Mouse (Mus musculus): ENCODE results near the gene Dnajc5.

Dnajc5 gene

GRCm38 (mm10) chr2:181498644-181499043 lies 21.6 kb upstream of the Dnajc5 start:
- in situ Hi-C loops (cut with MboI, MseI): loop anchor here (25.0 kb wide), 2 partner anchors 111 to 1061 kb away; partner anchors contain the start of gene Lime1

GRCm38 (mm10) chr2:181509191-181509590 lies 11.1 kb upstream of the Dnajc5 start:
- in situ Hi-C loops (cut with MboI, MseI): no loop called here

GRCm38 (mm10) chr2:181511231-181511630 lies 9.1 kb upstream of the Dnajc5 start:
- in situ Hi-C loops (cut with MboI, MseI): no loop called here

GRCm38 (mm10) chr2:181519201-181519600 lies 1.1 kb upstream of the Dnajc5 start:
- in situ Hi-C loops (cut with MboI, MseI): no loop called here

- in situ Hi-C loops (cut with MboI, MseI): no loop called here
Observed at GRCm38 (mm10) chr2:181520936-181521227, 597 bp downstream of the Dnajc5 start.

- in situ Hi-C loops (cut with MboI, MseI): no loop called here
Observed at GRCm38 (mm10) chr2:181521491-181521890, 1.2 kb downstream of the Dnajc5 start.

GRCm38 (mm10) chr2:181522811-181523210 lies 2.5 kb downstream of the Dnajc5 start:
- in situ Hi-C loops (cut with MboI, MseI): no loop called here

- in situ Hi-C loops (cut with MboI, MseI): no loop called here
Observed at GRCm38 (mm10) chr2:181525526-181525925, 5.2 kb downstream of the Dnajc5 start.

GRCm38 (mm10) chr2:181529076-181529475 lies 8.8 kb downstream of the Dnajc5 start:
- in situ Hi-C loops (cut with MboI, MseI): no loop called here

- in situ Hi-C loops (cut with MboI, MseI): no loop called here
Observed at GRCm38 (mm10) chr2:181532589-181532988, 12.3 kb downstream of the Dnajc5 start.

- in situ Hi-C loops (cut with MboI, MseI): no loop called here
Observed at GRCm38 (mm10) chr2:181536410-181536809, 16.1 kb downstream of the Dnajc5 start.

GRCm38 (mm10) chr2:181537444-181538047 lies 17.3 kb downstream of the Dnajc5 start:
- in situ Hi-C loops (cut with MboI, MseI): no loop called here

GRCm38 (mm10) chr2:181541761-181542380 lies 21.6 kb downstream of the Dnajc5 start:
- in situ Hi-C loops (cut with MboI, MseI): no loop called here

GRCm38 (mm10) chr2:181546142-181546541 lies 25.9 kb downstream of the Dnajc5 start:
- in situ Hi-C loops (cut with MboI, MseI): no loop called here

GRCm38 (mm10) chr2:181548227-181548626 lies 27.9 kb downstream of the Dnajc5 start:
- in situ Hi-C loops (cut with MboI, MseI): no loop called here

- in situ Hi-C loops (cut with MboI, MseI): no loop called here
Observed at GRCm38 (mm10) chr2:181548682-181549081, 28.4 kb downstream of the Dnajc5 start.

GRCm38 (mm10) chr2:181550233-181550632 lies 29.9 kb downstream of the Dnajc5 start:
- in situ Hi-C loops (cut with MboI, MseI): no loop called here

GRCm38 (mm10) chr2:181553772-181554171 lies 33.5 kb downstream of the Dnajc5 start:
- in situ Hi-C loops (cut with MboI, MseI): no loop called here

GRCm38 (mm10) chr2:181567338-181567737 lies 47.1 kb downstream of the Dnajc5 start:
- in situ Hi-C loops (cut with MboI, MseI): no loop called here

GRCm38 (mm10) chr2:181568272-181569008 lies 48.2 kb downstream of the Dnajc5 start:
- in situ Hi-C loops (cut with MboI, MseI): no loop called here

GRCm38 (mm10) chr2:181569856-181570255 lies 49.6 kb downstream of the Dnajc5 start:
- in situ Hi-C loops (cut with MboI, MseI): loop anchor here (10.0 kb wide), 1 partner anchor 155 kb away; no protein-coding TSS in a partner anchor

GRCm38 (mm10) chr2:181570375-181570774 lies 50.1 kb downstream of the Dnajc5 start:
- in situ Hi-C loops (cut with MboI, MseI): loop anchor here (10.0 kb wide), 1 partner anchor 156 kb away; no protein-coding TSS in a partner anchor
